Mouse (Mus musculus) MEL (cell line): ENCODE measurements around the gene Vdac1. TPM values are rescaled to one million over a fixed set of nuclear protein-coding genes. Genes with fewer than 3 reads are reported as not detected.

ENCODE experiments used
- DNase-seq: peaks from one replicate; pipeline ENCODE4 v3.0.0; 2011; ENCODE audit warnings: low read depth, low spot score
- H3K27ac ChIP-seq: 2 replicates; pipeline ENCODE4 v1.5.1; 2012; ENCODE audit warnings: low read depth, mild to moderate bottlenecking, control low read depth, low read length, moderate library complexity; ENCODE audit not compliant: control insufficient read depth
- H3K27me3 ChIP-seq, 2 experiments: fragments of 150-350 bp in 1 of 2; sonication (generic) in 1 of 2; 2 replicates each; pipeline ENCODE4 v1.6.1; 2012; ENCODE audit warnings: low read length in 2 of 2, mild to moderate bottlenecking in 2 of 2, improper control_type of control experiment in 1 of 2, moderate library complexity in 1 of 2; ENCODE audit not compliant: insufficient read depth in 2 of 2, control insufficient read depth in 1 of 2
- H3K36me3 ChIP-seq, 2 experiments: 2 replicates each; pipeline ENCODE4 v1.6.1; 2012 to 2014; ENCODE audit warnings: low read length in 2 of 2, improper control_type of control experiment in 1 of 2, inconsistent platforms in 1 of 2, mild to moderate bottlenecking in 1 of 2; ENCODE audit not compliant: insufficient read depth in 2 of 2, control insufficient read depth in 1 of 2
- H3K4me1 ChIP-seq, 2 experiments: fragments of 150-350 bp in 1 of 2; sonication (generic) in 1 of 2; 2 replicates each; pipeline ENCODE4 v1.6.1; 2012; ENCODE audit warnings: low read length in 2 of 2, improper control_type of control experiment in 1 of 2, mild to moderate bottlenecking in 1 of 2; ENCODE audit not compliant: insufficient read depth in 2 of 2, control insufficient read depth in 1 of 2
- H3K4me3 ChIP-seq, 2 experiments: fragments of 150-350 bp in 1 of 2; sonication (generic) in 1 of 2; 2 replicates each; pipeline ENCODE4 v1.5.1; 2012; ENCODE audit warnings: low read depth in 2 of 2, low read length in 2 of 2, mild to moderate bottlenecking in 2 of 2, moderate library complexity in 2 of 2, control low read depth in 1 of 2, improper control_type of control experiment in 1 of 2; ENCODE audit not compliant: control insufficient read depth in 1 of 2, insufficient read depth in 1 of 2
- H3K79me2 ChIP-seq: 2 replicates; pipeline ENCODE4 v1.6.1; 2012; ENCODE audit warnings: mild to moderate bottlenecking, low read length, moderate library complexity; ENCODE audit not compliant: control insufficient read depth, poor library complexity, insufficient read depth
- H3K9ac ChIP-seq: 2 replicates; pipeline ENCODE4 v1.6.1; 2012; ENCODE audit warnings: low read depth, mild to moderate bottlenecking, control low read depth, low read length, moderate library complexity; ENCODE audit not compliant: control insufficient read depth, poor library complexity, severe bottlenecking
- H3K9me3 ChIP-seq: fragments of 150-350 bp; sonication (generic); replicated peaks from 2 replicates; pipeline ENCODE4 v1.6.1; 2012; ENCODE audit warnings: mild to moderate bottlenecking, low read length, improper control_type of control experiment, moderate library complexity; ENCODE audit not compliant: insufficient read depth
- BHLHE40 ChIP-seq: IDR thresholded peaks from 2 replicates; pipeline ENCODE4 v1.6.1; 2012; ENCODE audit warnings: low read depth, mild to moderate bottlenecking, inconsistent platforms, low read length, improper control_type of control experiment, borderline replicate concordance
- CHD2 ChIP-seq: IDR thresholded peaks from 2 replicates; pipeline ENCODE4 v1.6.1; 2011; ENCODE audit warnings: low read length, improper control_type of control experiment
- E2F4 ChIP-seq: IDR thresholded peaks from 2 replicates; pipeline ENCODE4 v1.6.1; 2011; ENCODE audit warnings: low read depth, low read length, improper control_type of control experiment, borderline replicate concordance
- GATA1 ChIP-seq: IDR thresholded peaks from 2 replicates; pipeline ENCODE4 v1.6.1; 2011; ENCODE audit warnings: low read depth, low read length, improper control_type of control experiment
- JUND ChIP-seq: IDR thresholded peaks from 2 replicates; pipeline ENCODE4 v1.6.1; 2011; ENCODE audit warnings: low read depth, mild to moderate bottlenecking, improper control_type of control experiment, low read length
- MAFK ChIP-seq: IDR thresholded peaks from 2 replicates; pipeline ENCODE4 v1.6.1; 2011; ENCODE audit warnings: low read depth, mild to moderate bottlenecking, low read length, improper control_type of control experiment, borderline replicate concordance
- MAX ChIP-seq: IDR thresholded peaks from 2 replicates; pipeline ENCODE4 v1.6.1; 2011; ENCODE audit warnings: low read length, improper control_type of control experiment
- MAZ ChIP-seq: IDR thresholded peaks from 2 replicates; pipeline ENCODE4 v1.6.1; 2012; ENCODE audit warnings: low read depth, mild to moderate bottlenecking, inconsistent platforms, low read length, improper control_type of control experiment
- MXI1 ChIP-seq: IDR thresholded peaks from 2 replicates; pipeline ENCODE4 v1.6.1; 2011; ENCODE audit warnings: mild to moderate bottlenecking, low read depth, low read length, improper control_type of control experiment
- MYB ChIP-seq: IDR thresholded peaks from 2 replicates; pipeline ENCODE4 v1.6.1; 2011; ENCODE audit warnings: mild to moderate bottlenecking, low read depth, low read length, improper control_type of control experiment
- MYC ChIP-seq: IDR thresholded peaks from 2 replicates; pipeline ENCODE4 v1.6.1; 2011; ENCODE audit warnings: low read depth, mild to moderate bottlenecking, low read length, improper control_type of control experiment, moderate library complexity
- NELFE ChIP-seq: IDR thresholded peaks from 2 replicates; pipeline ENCODE4 v1.6.1; 2011; ENCODE audit warnings: low read depth, low read length, improper control_type of control experiment
- NRF1 ChIP-seq: IDR thresholded peaks from 2 replicates; pipeline ENCODE4 v1.6.1; 2014; ENCODE audit warnings: low read depth, mild to moderate bottlenecking, inconsistent platforms, low read length, improper control_type of control experiment, moderate library complexity; ENCODE audit not compliant: poor library complexity, insufficient read depth, severe bottlenecking
- POLR2AphosphoS2 ChIP-seq: IDR thresholded peaks from 2 replicates; pipeline ENCODE4 v1.6.1; 2011; ENCODE audit warnings: low read length, improper control_type of control experiment
- POLR2AphosphoS5 ChIP-seq: IDR thresholded peaks from 2 replicates; pipeline ENCODE4 v1.6.1; 2012; ENCODE audit warnings: low read depth, borderline replicate concordance, mild to moderate bottlenecking, inconsistent platforms, low read length, moderate library complexity, mixed read lengths
- RCOR1 ChIP-seq: IDR thresholded peaks from 2 replicates; pipeline ENCODE4 v1.6.1; 2012; ENCODE audit warnings: low read depth, mild to moderate bottlenecking, inconsistent platforms, low read length, improper control_type of control experiment
- TBP ChIP-seq: IDR thresholded peaks from 2 replicates; pipeline ENCODE4 v1.8.0; 2011; ENCODE audit warnings: low read depth, low read length, improper control_type of control experiment
- TCF12 ChIP-seq: IDR thresholded peaks from 2 replicates; pipeline ENCODE4 v1.6.1; 2014; ENCODE audit warnings: low read depth, mild to moderate bottlenecking, inconsistent platforms, low read length, improper control_type of control experiment, moderate library complexity
- USF2 ChIP-seq, 2 experiments: IDR thresholded peaks; 2 replicates each; pipeline ENCODE4 v1.6.1; 2011 to 2012; ENCODE audit warnings: improper control_type of control experiment in 2 of 2, low read length in 2 of 2, borderline replicate concordance in 1 of 2, inconsistent platforms in 1 of 2, low read depth in 1 of 2, mild to moderate bottlenecking in 1 of 2; ENCODE audit not compliant: insufficient read depth in 1 of 2
- ZKSCAN1 ChIP-seq: IDR thresholded peaks from 2 replicates; pipeline ENCODE4 v1.6.1; 2012; ENCODE audit warnings: low read depth, mild to moderate bottlenecking, inconsistent platforms, low read length, improper control_type of control experiment, moderate library complexity
- ZMIZ1 ChIP-seq: IDR thresholded peaks from 2 replicates; pipeline ENCODE4 v1.6.1; 2012; ENCODE audit warnings: low read depth, mild to moderate bottlenecking, inconsistent platforms, low read length, improper control_type of control experiment, moderate library complexity
- ZNF384 ChIP-seq: IDR thresholded peaks from 2 replicates; pipeline ENCODE4 v1.6.1; 2012; ENCODE audit warnings: low read depth, mild to moderate bottlenecking, inconsistent platforms, low read length, improper control_type of control experiment
- polyA plus RNA-seq, 2 experiments: library from polyadenylated mRNA; stranded (reverse) in 1 of 2; unstranded in 1 of 2; fragments of >175 nt in 1 of 2; fragments of >200 nt in 1 of 2; gene quantifications; 2 replicates each; pipeline versions ENCODE4 v1.2.1 to v1.2.4; 2012; ENCODE audit warnings: low replicate concordance in 2 of 2, low read depth in 1 of 2; ENCODE audit not compliant: insufficient read length in 2 of 2, insufficient read depth in 1 of 2, missing spikeins in 1 of 2
- total RNA-seq: library from RNA; depleted of rRNA; stranded (reverse); fragments of 300-350 nt; gene quantifications from 2 replicates; pipeline ENCODE4 v1.2.3, GENCODE M21; 2012

The Vdac1 gene
- total and polyA plus RNA-seq, 3 experiments: 257 to 389 (median 381) TPM

DNA sequence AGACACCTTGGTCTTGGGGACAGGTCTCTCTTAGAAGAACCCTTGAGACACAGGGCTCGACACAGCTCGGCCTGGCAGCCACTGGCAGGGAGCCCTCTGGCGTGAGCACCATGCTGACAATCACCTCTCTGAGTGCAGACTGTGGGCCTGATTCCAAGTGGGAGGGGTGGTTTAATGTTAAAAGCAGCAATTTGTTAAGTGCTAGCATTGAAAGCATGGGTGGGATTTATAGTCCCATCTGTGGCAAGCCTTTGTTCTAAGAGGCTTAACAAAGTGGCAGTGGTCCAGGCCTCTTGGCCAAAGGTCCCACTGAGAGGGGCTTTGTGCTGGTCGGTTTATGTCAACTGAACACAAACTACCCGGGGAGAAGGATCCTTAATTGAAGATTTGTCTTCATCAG lies 70.9 kb downstream of the Vdac1 start:
- DNase-seq: no peak
- Histone ChIP-seq H3K4me1 (no peaks in the 10 kb centered on the region), H3K4me3 (no peak overlapping the region), H3K9me3 (no peaks in the 10 kb centered on the region), H3K9ac (no peak overlapping the region), H3K27me3 (no peaks in the 10 kb centered on the region), H3K36me3 (no peaks in the 10 kb centered on the region), H3K27ac (no peak overlapping the region), H3K79me2 (no peaks in the 10 kb centered on the region)
- TF ChIP-seq POLR2AphosphoS2 (no peak), JUND (no peak)

DNA sequence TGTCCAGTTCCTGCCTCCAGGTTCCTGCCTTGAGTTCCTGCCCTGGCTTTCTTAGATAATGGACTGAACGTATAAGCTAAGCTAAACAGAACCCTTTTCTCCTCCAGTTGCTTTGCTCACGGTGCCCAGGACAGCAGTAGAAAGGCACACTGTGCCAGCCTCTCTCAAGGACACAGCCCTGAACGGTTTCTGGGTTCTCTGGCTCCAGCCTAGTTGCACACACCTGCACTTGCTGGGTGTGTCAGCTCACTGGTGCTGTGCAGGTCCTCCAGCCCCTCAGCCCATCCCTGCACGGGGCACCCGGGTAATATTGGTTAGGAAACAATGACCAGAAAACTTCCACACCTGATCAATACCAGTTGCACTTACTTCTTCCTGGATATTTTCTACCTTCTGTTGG lies 71.5 kb downstream of the Vdac1 start:
- no peaks in the 10 kb centered on the region for H3K9me3 ChIP-seq
- no peaks in the 10 kb centered on the region for H3K79me2 ChIP-seq
- DNase-seq: no peak
- H3K9ac ChIP-seq: no peak overlapping the region
- H3K4me3 ChIP-seq: no peak overlapping the region
- TF ChIP-seq TCF12: no peak
- no peak for TF ChIP-seq MAZ
- TF ChIP-seq MAFK: no peak
- no peak for TF ChIP-seq MXI1
- TF ChIP-seq GATA1: no peak
- no peak for TF ChIP-seq TBP
- TF ChIP-seq ZKSCAN1: no peak
- TF ChIP-seq E2F4: no peak
- TF ChIP-seq POLR2AphosphoS2: no peak
- TF ChIP-seq POLR2AphosphoS5: no peak
- TF ChIP-seq MYB: no peak
- no peak for TF ChIP-seq BHLHE40
- H3K36me3 ChIP-seq: no peaks in the 10 kb centered on the region
- H3K27ac ChIP-seq: no peak overlapping the region
- H3K4me1 ChIP-seq: no peaks in the 10 kb centered on the region
- no peaks in the 10 kb centered on the region for H3K27me3 ChIP-seq

DNA sequence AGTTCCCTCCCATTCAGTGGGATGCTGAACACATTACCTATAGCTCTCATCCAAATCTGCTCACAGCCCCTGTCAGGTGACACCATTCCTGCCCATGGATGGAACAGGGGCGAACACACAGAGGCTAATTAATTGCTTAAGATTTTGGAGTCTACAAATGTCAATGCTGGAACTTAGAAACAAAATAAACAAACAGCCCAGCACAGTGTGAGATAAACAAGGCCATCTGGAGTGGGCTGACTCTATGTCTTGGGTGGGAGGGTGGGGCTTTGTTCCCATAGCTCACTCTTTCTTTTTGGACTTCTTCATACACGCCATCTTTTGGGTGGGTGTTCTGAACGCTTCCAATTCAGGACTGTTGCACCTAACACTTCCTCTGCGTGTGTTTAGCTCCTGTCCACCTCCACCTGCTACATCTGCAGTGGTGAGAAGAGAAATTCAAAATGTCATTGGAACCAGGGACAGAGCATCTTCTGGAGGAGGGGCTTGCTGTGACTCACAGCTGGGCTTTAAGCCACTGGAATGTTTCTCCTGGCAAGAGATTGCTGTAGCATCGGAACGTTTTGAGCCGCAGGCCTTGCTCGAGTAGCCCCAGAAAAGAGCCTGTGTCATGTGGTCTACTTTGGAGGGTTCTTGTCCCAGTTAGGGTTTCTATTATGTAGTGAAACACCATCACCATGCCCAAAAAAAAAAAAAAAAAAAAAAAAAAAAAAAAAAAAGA lies 72.6 kb downstream of the Vdac1 start:
- DNase-seq: no peak
- Histone ChIP-seq H3K9ac (no peak overlapping the region), H3K36me3 (no peaks in the 10 kb centered on the region), H3K4me3 (no peak overlapping the region), H3K4me1 (no peaks in the 10 kb centered on the region), H3K79me2 (no peaks in the 10 kb centered on the region), H3K27me3 (no peaks in the 10 kb centered on the region), H3K27ac (no peak overlapping the region)
- TF ChIP-seq E2F4: no peak
- TF ChIP-seq ZKSCAN1: no peak
- no peak for TF ChIP-seq TBP
- TF ChIP-seq ZNF384: no peak
- no peak for TF ChIP-seq ZMIZ1
- TF ChIP-seq RCOR1: no peak
- TF ChIP-seq NELFE: no peak
- no peak for TF ChIP-seq CHD2
- TF ChIP-seq NRF1: no peak
- no peak for TF ChIP-seq MYB
- TF ChIP-seq MYC: no peak
- no peak for TF ChIP-seq MAX
- no peak for TF ChIP-seq USF2 (IDR thresholded peaks at IDR 0.05; ENCODE audit: borderline replicate concordance in 1 of 2, insufficient read depth in 1 of 2, low read depth in 1 of 2, low read length in 2 of 2)
- TF ChIP-seq JUND: no peak
- TF ChIP-seq, all 39 proteins: peak for 0
- no peaks in the 10 kb centered on the region for H3K9me3 ChIP-seq
